In the genomic region with DNA sequence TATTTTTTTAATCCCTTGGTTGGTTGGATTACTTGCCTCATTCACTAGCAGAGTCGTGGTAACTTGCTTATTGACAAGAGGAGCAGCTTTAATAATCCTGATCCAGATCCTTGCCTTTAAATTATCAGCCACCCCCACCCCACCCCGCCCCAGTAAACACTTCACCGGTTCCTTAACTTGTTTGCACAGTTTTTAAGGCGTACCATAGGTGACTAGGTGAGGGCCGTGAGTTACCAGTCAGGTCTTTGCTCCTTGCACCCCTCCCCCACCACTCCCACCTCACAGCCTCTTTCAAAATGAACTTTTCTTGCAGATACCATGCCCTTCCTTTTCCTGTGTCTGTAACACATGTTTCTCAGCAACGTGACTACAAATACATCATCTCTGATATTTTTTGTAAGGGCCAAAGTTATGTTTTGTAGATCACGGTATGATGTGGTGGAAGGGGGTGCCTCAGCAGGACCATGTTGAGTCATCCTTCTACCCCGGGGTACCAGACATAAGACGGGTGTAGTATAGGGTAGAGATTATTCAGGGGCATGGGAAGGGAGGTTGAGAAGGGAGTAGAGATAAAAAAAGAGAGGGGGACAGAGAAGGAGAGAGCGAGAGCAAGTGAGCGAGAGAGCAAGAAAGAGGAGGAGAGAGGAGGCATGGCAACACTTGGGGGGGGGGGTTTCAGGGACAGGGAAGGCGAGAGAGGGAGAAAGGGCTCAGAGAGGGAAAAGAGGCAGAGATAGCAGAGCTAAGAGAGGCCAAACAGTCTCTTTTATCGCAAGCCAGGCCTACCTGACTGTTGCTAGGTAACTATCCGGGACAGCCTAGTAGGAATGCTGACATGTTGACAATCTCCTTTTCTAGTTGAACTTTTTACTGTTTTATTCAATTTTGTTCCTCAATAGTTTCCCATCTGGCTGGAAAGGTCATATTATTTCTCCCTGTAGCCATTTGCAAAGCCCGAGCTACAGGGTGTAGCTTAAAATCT, we compare ENCODE assay signal across 14 mouse cellular contexts. TPM values are rescaled to one million over a fixed set of nuclear protein-coding genes. Genes with fewer than 3 reads are reported as not detected.
DNase-seq lines count a peak whose midpoint lies in the region; ATAC-seq and TF ChIP-seq lines count a peak whose summit lies in the region.
"Had no signal": no experiment of that assay in that cellular context is flagged by ENCODE, and none has a peak within 500 bp of the region (broad histone marks: within the 10 kb centered on the region; RNA-seq: fewer than 3 reads in every experiment).

No protein-coding gene starts in this region.

- TF ChIP-seq CTCF in lung, adult 2 months (IDR thresholded peaks at IDR 0.05; ENCODE audit: insufficient read depth, low read length): no peak
- no peak for TF ChIP-seq CTCF in hindbrain, postnatal 0 days (IDR thresholded peaks at IDR 0.05; ENCODE audit: low read depth)

- H3K9me3 ChIP-seq in lung, embryonic 15.5 days: no peaks in the 10 kb centered on the region
- H3K9me3 ChIP-seq in intestine, embryonic 16.5 days (ENCODE audit: control insufficient read depth, low read length): no peaks in the 10 kb centered on the region
- H3K9me3 ChIP-seq in hindbrain, postnatal 0 days (ENCODE audit: low read length): no peaks in the 10 kb centered on the region

- H3K4me2 ChIP-seq in lung, embryonic 15.5 days: peak overlapping the region; percentile 27; the same call in 1 of the 2 replicates
- H3K4me2 ChIP-seq in intestine, embryonic 16.5 days (ENCODE audit: low read depth, low read length): peak overlapping the region; percentile 19; the same call in 1 of the 2 replicates
- no peak overlapping the region for H3K4me2 ChIP-seq in hindbrain, postnatal 0 days (ENCODE audit: low read depth, low read length)

- H3K27ac ChIP-seq in lung, embryonic 15.5 days: peak overlapping the region; percentile 63
- peak overlapping the region; percentile 41 for H3K27ac ChIP-seq in intestine, embryonic 16.5 days (ENCODE audit: low read length)
- no peak overlapping the region for H3K27ac ChIP-seq in hindbrain, postnatal 0 days
- H3K27ac ChIP-seq: macrophage had no signal

- 49% methylated on average over 14 of the region's 15 CpGs for WGBS in lung, embryonic 15.5 days
- WGBS in lung, adult 2 months: 51% methylated on average over 15 of the region's 15 CpGs
- WGBS in intestine, embryonic 16.5 days: 51% methylated on average over 15 of the region's 15 CpGs
- 66% methylated on average over 15 of the region's 15 CpGs for WGBS in hindbrain, postnatal 0 days

- H3K9ac ChIP-seq in lung, embryonic 15.5 days: no peak overlapping the region
- no peak overlapping the region for H3K9ac ChIP-seq in intestine, embryonic 16.5 days (ENCODE audit: low read depth, low read length)
- H3K9ac ChIP-seq in hindbrain, postnatal 0 days (replicated peaks; ENCODE audit: low read length): no peak overlapping the region

- H3K4me3 ChIP-seq in lung, embryonic 15.5 days: no peak overlapping the region
- no peak overlapping the region for H3K4me3 ChIP-seq in lung, adult 2 months (replicated peaks; ENCODE audit: extremely low read depth, low read depth, low read length)
- H3K4me3 ChIP-seq in intestine, embryonic 16.5 days (ENCODE audit: low read length): no peak overlapping the region
- H3K4me3 ChIP-seq in hindbrain, postnatal 0 days (ENCODE audit: low read length): no peak overlapping the region

- peak; percentile 50 for DNase-seq in heart, adult 11 months
- DNase-seq in heart, postnatal 25 days (ENCODE audit: low spot score): no peak
- no peak for DNase-seq in lung, adult 2 months
- DNase-seq in layer of hippocampus, adult 8-10 months (ENCODE audit: low spot score in 2 of 2): no peak
- DNase-seq in hindbrain, postnatal 0 days (ENCODE audit: low spot score): no peak
- DNase-seq: adrenal gland, postnatal 10 days; cerebellum, adult 8-10 months; kidney, adult 9 months; right cerebral cortex, postnatal 4 days had no signal

- H3K4me1 ChIP-seq in lung, embryonic 15.5 days: peaks cover 5% of the 10 kb centered on the region; the same call in 1 of the 2 replicates
- H3K4me1 ChIP-seq in lung, adult 2 months (ENCODE audit: control insufficient read depth, insufficient read depth, low read length): no peaks in the 10 kb centered on the region
- H3K4me1 ChIP-seq in intestine, embryonic 16.5 days (ENCODE audit: control insufficient read depth, insufficient read depth, low read length): peaks cover 4% of the 10 kb centered on the region; the same call in 1 of the 2 replicates
- no peaks in the 10 kb centered on the region for H3K4me1 ChIP-seq in hindbrain, postnatal 0 days (ENCODE audit: insufficient read depth, low read length)

- ATAC-seq in lung, embryonic 15.5 days (ENCODE audit: borderline replicate concordance, extremely low read depth, low FRiP score, low TSS enrichment): peak; percentile 49; the same call in 1 of the 2 replicates
- peak; percentile 66 for ATAC-seq in intestine, embryonic 16.5 days
- ATAC-seq in megakaryocyte-erythroid progenitor cell, adult 5-6 weeks (replicated peaks; ENCODE audit: low FRiP score, low TSS enrichment, poor library complexity, severe bottlenecking): 0 out of 2 replicates have a peak, but pooled peaks have one; percentile 38
- ATAC-seq in hindbrain, postnatal 0 days: no peak
- ATAC-seq: forebrain, embryonic 14.5 days had no signal

- H3K27me3 ChIP-seq in lung, embryonic 15.5 days: no peaks in the 10 kb centered on the region
- no peaks in the 10 kb centered on the region for H3K27me3 ChIP-seq in intestine, embryonic 16.5 days (replicated peaks; ENCODE audit: control insufficient read depth, insufficient read depth, low read length)
- no peaks in the 10 kb centered on the region for H3K27me3 ChIP-seq in hindbrain, postnatal 0 days (ENCODE audit: insufficient read depth, low read length)

- intact Hi-C loops in heart, postnatal 25 days (cut with DNase I): no loop called here

- TF ChIP-seq POLR2A in lung, adult 2 months (IDR thresholded peaks at IDR 0.05; ENCODE audit: borderline replicate concordance, extremely low read depth, low read depth, low read length): no peak

- no peaks in the 10 kb centered on the region for H3K36me3 ChIP-seq in lung, embryonic 15.5 days
- no peaks in the 10 kb centered on the region for H3K36me3 ChIP-seq in intestine, embryonic 16.5 days (ENCODE audit: control insufficient read depth, insufficient read depth, low read length)
- H3K36me3 ChIP-seq in hindbrain, postnatal 0 days (ENCODE audit: insufficient read depth, low read length): no peaks in the 10 kb centered on the region

RNA-seq across cellular contexts. Expression of a gene that starts 12.0 kb away (rescaled TPM):
- 10 to 100 TPM; 28.3 to 30.6 TPM for total RNA-seq in heart, postnatal 25 days (2021)
- 83.4 and 90.4 TPM in 2 replicates for polyA plus RNA-seq in lung, embryonic 15.5 days (2015; fragmentation: Nextera tagmentation; extraction: Ambion mirVana)
- polyA plus RNA-seq in lung, adult 2 months (2012; rRNA removed): 18.2 and 18.7 TPM in 2 replicates
- 61.7 and 64.5 TPM in 2 replicates for polyA plus RNA-seq in intestine, embryonic 16.5 days (2015; fragmentation: Nextera tagmentation; extraction: Ambion mirVana)
- 45.1 and 49.1 TPM in 2 replicates for total RNA-seq in megakaryocyte-erythroid progenitor cell, adult 5-6 weeks (2014; fragmentation: Nextera tagmentation)
- total RNA-seq in megakaryocyte-erythroid progenitor cell, adult 5-6 weeks (2017): 28.8 and 32.3 TPM in 2 replicates
- 10 to 100 TPM; 38.0 to 47.9 (median 44.9) TPM for total RNA-seq in layer of hippocampus, adult 8-10 months (2022)
- 36.4 and 47.1 TPM in 2 replicates for total RNA-seq in hindbrain, postnatal 0 days (2014; rRNA removed)
- polyA plus RNA-seq in hindbrain, postnatal 0 days (2015; fragmentation: Nextera tagmentation; extraction: Ambion mirVana): 45.9 and 48.2 TPM in 2 replicates

RNA-seq across cellular contexts. Expression of a gene that starts 26.3 kb away (rescaled TPM):
- under 1 TPM; 0.39 to 0.44 TPM for total RNA-seq in heart, postnatal 25 days (2021)
- polyA plus RNA-seq in lung, embryonic 15.5 days (2015; fragmentation: Nextera tagmentation; extraction: Ambion mirVana): 2.8 and 3.0 TPM in 2 replicates
- 0.31 and 0.73 TPM in 2 replicates for polyA plus RNA-seq in lung, adult 2 months (2012; rRNA removed)
- polyA plus RNA-seq in intestine, embryonic 16.5 days (2015; fragmentation: Nextera tagmentation; extraction: Ambion mirVana): 2.4 TPM in 2 replicates
- total RNA-seq in megakaryocyte-erythroid progenitor cell, adult 5-6 weeks (2014; fragmentation: Nextera tagmentation): 2.8 and 4.3 TPM in 2 replicates
- total RNA-seq in megakaryocyte-erythroid progenitor cell, adult 5-6 weeks (2017): 4.5 and 6.1 TPM in 2 replicates
- total RNA-seq in layer of hippocampus, adult 8-10 months (2022): 1 to 10 TPM; 1.4 to 2.5 (median 1.8) TPM
- 3.3 and 6.3 TPM in 2 replicates for total RNA-seq in hindbrain, postnatal 0 days (2014; rRNA removed)
- polyA plus RNA-seq in hindbrain, postnatal 0 days (2015; fragmentation: Nextera tagmentation; extraction: Ambion mirVana): 2.0 and 2.1 TPM in 2 replicates
- polyA plus RNA-seq: macrophage had no signal

RNA-seq across cellular contexts. Expression of a gene that starts 39.0 kb away (rescaled TPM):
- total RNA-seq in heart, postnatal 25 days (2021): 10 to 100 TPM; 20.2 to 21.8 TPM
- 31.3 and 33.8 TPM in 2 replicates for polyA plus RNA-seq in lung, embryonic 15.5 days (2015; fragmentation: Nextera tagmentation; extraction: Ambion mirVana)
- polyA plus RNA-seq in lung, adult 2 months (2012; rRNA removed): 12.9 and 21.4 TPM in 2 replicates
- polyA plus RNA-seq in intestine, embryonic 16.5 days (2015; fragmentation: Nextera tagmentation; extraction: Ambion mirVana): 22.3 and 23.6 TPM in 2 replicates
- 11.1 and 23.8 TPM in 2 replicates for total RNA-seq in megakaryocyte-erythroid progenitor cell, adult 5-6 weeks (2014; fragmentation: Nextera tagmentation)
- 16.8 and 21.2 TPM in 2 replicates for total RNA-seq in megakaryocyte-erythroid progenitor cell, adult 5-6 weeks (2017)
- 10 to 100 TPM; 50.7 to 68.4 (median 61.0) TPM for total RNA-seq in layer of hippocampus, adult 8-10 months (2022)
- 18.8 and 18.9 TPM in 2 replicates for total RNA-seq in hindbrain, postnatal 0 days (2014; rRNA removed)
- polyA plus RNA-seq in hindbrain, postnatal 0 days (2015; fragmentation: Nextera tagmentation; extraction: Ambion mirVana): 19.4 and 23.5 TPM in 2 replicates

RNA-seq across cellular contexts. Expression of a gene that starts 51.9 kb away (rescaled TPM):
- 1 to 10 TPM; 5.0 to 5.4 TPM for total RNA-seq in heart, postnatal 25 days (2021)
- 12.6 and 13.3 TPM in 2 replicates for polyA plus RNA-seq in lung, embryonic 15.5 days (2015; fragmentation: Nextera tagmentation; extraction: Ambion mirVana)
- polyA plus RNA-seq in lung, adult 2 months (2012; rRNA removed): 1.1 and 1.8 TPM in 2 replicates
- polyA plus RNA-seq in intestine, embryonic 16.5 days (2015; fragmentation: Nextera tagmentation; extraction: Ambion mirVana): 6.6 and 7.9 TPM in 2 replicates
- 8.5 and 11.1 TPM in 2 replicates for total RNA-seq in megakaryocyte-erythroid progenitor cell, adult 5-6 weeks (2014; fragmentation: Nextera tagmentation)
- 11.0 and 20.0 TPM in 2 replicates for total RNA-seq in megakaryocyte-erythroid progenitor cell, adult 5-6 weeks (2017)
- total RNA-seq in layer of hippocampus, adult 8-10 months (2022): 10 to 100 TPM in 1 of 4 experiments, 1 to 10 TPM in 3; 8.1 to 10.1 (median 8.5) TPM
- total RNA-seq in hindbrain, postnatal 0 days (2014; rRNA removed): 4.0 and 5.3 TPM in 2 replicates
- 7.7 and 8.1 TPM in 2 replicates for polyA plus RNA-seq in hindbrain, postnatal 0 days (2015; fragmentation: Nextera tagmentation; extraction: Ambion mirVana)

RNA-seq across cellular contexts. Expression of a gene that starts 53.8 kb away (rescaled TPM):
- total RNA-seq in heart, postnatal 25 days (2021): under 1 TPM; 0.39 to 0.75 TPM
- 3.1 and 3.8 TPM in 2 replicates for polyA plus RNA-seq in lung, embryonic 15.5 days (2015; fragmentation: Nextera tagmentation; extraction: Ambion mirVana)
- 0.82 and 0.89 TPM in 2 replicates for polyA plus RNA-seq in lung, adult 2 months (2012; rRNA removed)
- 1.8 and 2.0 TPM in 2 replicates for polyA plus RNA-seq in intestine, embryonic 16.5 days (2015; fragmentation: Nextera tagmentation; extraction: Ambion mirVana)
- total RNA-seq in megakaryocyte-erythroid progenitor cell, adult 5-6 weeks (2014; fragmentation: Nextera tagmentation): not detected in 2 replicates
- 1.1 TPM in 1 of 2 replicates, not detected in the other for total RNA-seq in megakaryocyte-erythroid progenitor cell, adult 5-6 weeks (2017)
- 1 to 10 TPM; 1.3 to 1.6 (median 1.4) TPM for total RNA-seq in layer of hippocampus, adult 8-10 months (2022)
- 0.86 and 1.1 TPM in 2 replicates for total RNA-seq in hindbrain, postnatal 0 days (2014; rRNA removed)
- 1.5 and 2.6 TPM in 2 replicates for polyA plus RNA-seq in hindbrain, postnatal 0 days (2015; fragmentation: Nextera tagmentation; extraction: Ambion mirVana)
